Comparison of ENCODE assay signal across 15 mouse cellular contexts in the genomic region with DNA sequence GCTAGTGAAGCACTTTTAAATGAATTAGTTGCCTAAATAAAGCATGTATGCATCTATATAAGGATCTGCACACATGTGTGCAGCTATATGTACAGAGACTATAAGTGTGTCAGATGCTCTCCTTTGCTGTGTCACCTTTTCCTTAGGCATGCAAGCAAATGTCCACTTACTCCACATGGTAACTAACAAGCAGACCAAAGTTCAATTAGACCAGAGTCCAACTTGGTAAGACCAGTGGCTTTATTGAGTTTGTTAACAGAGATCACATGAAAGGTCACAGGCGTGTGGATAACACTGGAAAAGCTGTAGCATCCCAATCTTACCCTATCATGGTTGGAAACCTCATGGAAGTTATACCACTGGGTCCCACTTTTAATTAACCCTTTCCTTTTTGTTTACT.
"Had no signal": no experiment of that assay in that cellular context is flagged by ENCODE, and none has a peak within 500 bp of the region (broad histone marks: within the 10 kb centered on the region; RNA-seq: fewer than 3 reads in every experiment).

No protein-coding gene starts in this region.

- H3K4me1 ChIP-seq: stomach, embryonic 15.5 days had no signal

- H3K27me3 ChIP-seq: neural tube, embryonic 15.5 days; stomach, embryonic 15.5 days had no signal

- H3K36me3 ChIP-seq: neural tube, embryonic 15.5 days; stomach, embryonic 15.5 days had no signal

- H3K4me2 ChIP-seq: neural tube, embryonic 15.5 days; stomach, embryonic 15.5 days had no signal

- H3K27ac ChIP-seq: neural tube, embryonic 15.5 days; stomach, embryonic 15.5 days; stomach, postnatal 0 days had no signal

- H3K9me3 ChIP-seq: neural tube, embryonic 15.5 days; stomach, embryonic 15.5 days had no signal

- H3K9ac ChIP-seq: neural tube, embryonic 15.5 days; stomach, embryonic 15.5 days had no signal

- DNase-seq: retina, postnatal 1 day; right cerebral cortex, adult 18-20 months; right cerebral cortex, postnatal 14 days; right cerebral cortex, postnatal 25 days; right cerebral cortex, postnatal 4 days; spleen, adult 18-20 months; thymus, adult 18-20 months; thymus, adult 2 months; thymus, postnatal 14 days; thymus, postnatal 25 days; thymus, postnatal 36 days; thymus, postnatal 4 days had no signal

- H3K4me3 ChIP-seq: neural tube, embryonic 15.5 days; stomach, embryonic 15.5 days had no signal
